Mouse (Mus musculus): ENCODE data around the gene Pklr. TPM values are rescaled to one million over a fixed set of nuclear protein-coding genes. Genes with fewer than 3 reads are reported as not detected.
A peak's percentile ranks its signal among the peaks of the same experiment; 100 is the strongest.

Pklr gene
- total RNA-seq, 1 experiment from 2014 or later = not detected

DNA sequence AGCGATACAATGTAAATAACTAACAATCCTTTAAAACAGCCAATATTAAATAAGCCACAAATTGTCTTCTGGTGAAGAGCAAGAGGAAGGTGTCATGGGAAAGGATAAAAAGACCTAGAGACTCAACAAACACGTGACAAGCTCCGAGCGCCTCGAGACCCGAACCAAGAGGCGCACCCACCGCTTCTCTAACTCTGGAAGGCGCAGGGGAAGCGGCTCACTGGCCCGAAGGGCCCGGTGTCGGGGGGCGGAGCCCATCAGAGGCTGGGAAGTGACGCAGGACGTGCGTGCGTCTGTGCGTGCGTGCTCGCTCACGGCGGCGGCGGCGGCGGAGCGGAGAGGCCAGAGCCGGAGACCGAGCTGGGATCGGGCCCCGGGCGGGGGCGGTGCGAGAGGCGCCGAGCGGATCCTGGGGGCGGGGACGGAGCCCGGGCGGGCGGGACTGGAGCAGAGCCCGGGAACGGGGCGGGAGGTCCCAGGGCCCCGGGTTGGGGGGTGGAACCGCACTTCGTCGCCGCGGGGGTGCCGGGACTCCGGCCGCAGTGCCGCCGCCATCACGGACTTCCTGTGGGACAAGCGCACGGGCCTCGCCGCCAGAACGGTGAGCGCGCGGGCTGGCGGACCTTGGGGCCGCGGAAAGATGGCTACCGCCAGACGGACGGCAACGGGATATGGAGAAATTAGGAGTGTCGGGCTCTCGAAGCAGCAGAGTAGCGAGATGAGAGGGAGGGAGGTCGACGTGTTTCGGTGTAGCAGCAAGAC is 28.7 kb downstream of the Pklr start, which contains the start of gene Clk2:
Clk2 (plus strand) TSS at position 290 of the 762 bp plus-strand sequence.
- peak; percentile 94 for DNase-seq

DNA sequence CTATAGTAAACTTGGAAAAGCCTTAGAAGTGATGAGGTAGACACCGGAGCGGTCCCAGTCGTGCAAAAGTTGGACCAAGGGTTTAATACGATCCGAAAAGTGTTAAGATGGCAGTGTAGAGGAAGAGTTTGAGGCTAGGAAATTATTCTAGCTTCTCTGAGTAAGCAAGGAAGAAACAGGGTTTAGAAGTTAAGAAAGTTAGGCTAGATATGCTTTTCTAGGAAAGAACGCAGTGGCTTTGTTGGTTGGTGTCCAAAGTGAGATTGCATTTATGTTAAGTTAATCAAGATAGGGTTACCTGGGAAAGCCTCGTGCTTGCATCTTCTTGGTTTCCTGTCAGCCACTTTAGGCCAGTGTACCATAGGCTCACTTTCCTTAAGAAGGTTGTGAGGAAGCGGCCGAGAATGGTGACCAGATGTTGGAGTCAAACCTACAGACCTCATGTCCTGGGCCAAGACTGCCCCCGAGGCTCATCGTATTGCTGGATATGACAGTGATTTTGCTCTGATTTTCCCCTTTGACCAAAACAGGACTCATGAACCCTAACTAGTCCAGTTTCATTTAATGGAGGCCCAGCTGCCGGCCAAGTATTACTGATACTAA is 29.4 kb downstream of the Pklr start:
- no peak for DNase-seq

- no peak for DNase-seq
Measured at GRCm38 (mm10) chr3:89166945-89167344, 31.0 kb downstream of the Pklr start.

DNA sequence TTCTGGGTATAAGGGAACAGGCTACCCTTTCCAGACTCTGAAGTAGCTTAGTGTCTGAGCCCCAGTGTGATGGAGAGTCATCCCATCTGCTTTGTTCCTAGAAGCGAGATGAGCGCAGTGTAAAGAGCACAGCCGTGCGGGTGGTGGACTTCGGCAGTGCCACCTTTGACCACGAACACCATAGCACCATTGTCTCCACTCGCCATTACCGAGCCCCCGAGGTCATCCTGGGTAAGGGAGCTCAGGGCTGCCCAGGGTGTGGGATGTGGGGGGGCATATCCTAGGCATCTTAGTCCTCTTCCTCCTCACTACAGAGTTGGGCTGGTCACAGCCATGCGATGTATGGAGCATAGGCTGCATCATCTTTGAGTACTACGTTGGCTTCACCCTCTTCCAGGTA is 38.9 kb downstream of the Pklr start:
- no peak for DNase-seq

DNA sequence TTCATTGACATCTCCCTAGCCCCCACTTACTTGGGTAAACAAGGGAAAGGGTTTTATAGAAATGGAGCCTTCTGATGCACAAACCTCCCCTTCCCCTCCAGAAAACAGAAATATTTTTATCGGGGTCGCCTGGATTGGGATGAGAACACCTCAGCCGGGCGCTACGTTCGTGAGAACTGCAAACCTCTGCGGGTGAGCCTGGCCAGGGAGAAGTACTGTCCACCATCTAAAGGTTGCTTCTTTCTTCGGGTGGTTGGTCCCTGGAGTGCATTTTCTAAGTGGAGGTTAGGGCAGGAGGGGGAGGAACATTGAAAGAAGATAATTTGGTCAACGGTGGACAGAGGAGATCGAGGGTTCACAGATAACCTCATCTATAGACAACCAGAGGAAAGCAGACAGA is 39.6 kb downstream of the Pklr start:
- DNase-seq = no peak

- DNase-seq = no peak
Measured at GRCm38 (mm10) chr3:89176421-89176820, 40.5 kb downstream of the Pklr start.

GRCm38 (mm10) chr3:89177242-89178106 is 41.5 kb downstream of the Pklr start, which contains the start of gene Scamp3:
Scamp3 (plus strand) TSS chr3:89177473.
- DNase-seq = peak; percentile 83

- no peak for DNase-seq
Measured at GRCm38 (mm10) chr3:89178107-89178385, 42.1 kb downstream of the Pklr start.

GRCm38 (mm10) chr3:89179056-89179455 is 43.1 kb downstream of the Pklr start:
- DNase-seq = no peak

- DNase-seq = no peak
Measured at GRCm38 (mm10) chr3:89181749-89182500, 46.0 kb downstream of the Pklr start.

- no peak for DNase-seq
Measured at GRCm38 (mm10) chr3:89182531-89183057, 46.7 kb downstream of the Pklr start.

DNA sequence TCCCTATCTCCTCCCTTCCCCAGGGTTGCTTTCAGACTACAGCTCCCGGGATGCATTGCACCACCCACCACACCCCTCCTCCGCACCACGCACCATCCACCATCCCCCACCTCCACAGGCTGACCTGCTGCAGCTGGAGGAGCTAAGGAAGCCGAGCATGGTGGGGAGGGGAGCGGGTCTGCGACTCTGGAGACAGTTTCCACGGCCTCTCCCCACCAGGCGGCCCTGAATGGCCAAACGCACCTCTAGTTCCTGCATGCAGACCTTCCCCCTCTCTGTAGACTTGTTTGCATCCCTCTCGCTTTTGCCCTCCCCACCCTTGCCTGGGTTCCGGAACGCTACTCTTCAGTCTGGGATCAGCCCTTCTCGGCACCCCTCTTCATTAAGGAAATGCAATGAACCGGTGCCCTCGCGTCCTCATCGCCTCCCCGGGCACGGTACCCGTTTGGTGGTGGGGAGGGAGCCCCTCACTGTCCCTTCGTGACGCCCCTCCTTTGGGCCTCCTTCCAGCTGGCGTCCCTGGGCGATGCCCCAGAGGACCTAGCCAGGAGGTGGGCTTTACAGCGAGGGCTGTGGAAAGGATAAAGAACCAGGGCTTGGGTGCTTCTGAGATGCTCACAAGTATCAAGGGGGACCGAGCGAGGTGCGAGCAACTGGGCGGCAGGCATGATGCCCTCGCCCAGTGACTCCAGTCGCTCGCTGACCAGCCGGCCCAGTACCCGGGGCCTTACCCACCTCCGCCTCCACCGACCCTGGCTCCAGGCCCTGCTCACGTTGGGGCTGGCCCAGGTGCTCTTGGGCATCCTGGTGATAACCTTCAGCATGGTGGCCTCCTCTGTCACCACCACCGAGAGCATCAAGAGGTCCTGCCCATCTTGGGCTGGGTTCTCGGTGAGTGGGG is 47.4 kb downstream of the Pklr start, which contains the start of gene Fam189b:
Fam189b (plus strand) TSS at position 86 of the 901 bp plus-strand sequence.
- peak; percentile 83 for DNase-seq

DNA sequence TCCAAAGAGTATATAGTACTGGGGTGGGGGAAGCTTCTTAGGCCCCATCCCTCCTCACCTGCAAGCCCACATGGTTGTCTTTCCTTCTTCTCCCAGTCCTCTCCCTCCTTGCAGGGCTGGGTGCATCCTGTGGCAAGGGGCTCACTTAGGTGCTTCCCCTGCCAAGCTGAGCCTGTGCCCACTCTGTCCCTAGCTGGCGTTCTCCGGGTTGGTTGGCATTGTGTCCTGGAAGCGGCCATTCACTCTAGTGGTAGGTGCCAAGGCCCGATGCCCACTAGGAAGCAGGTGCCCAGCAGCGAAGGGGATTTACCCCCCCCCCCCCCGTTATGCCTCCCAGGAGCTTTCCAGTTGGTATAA is 48.0 kb downstream of the Pklr start:
- DNase-seq = no peak

DNA sequence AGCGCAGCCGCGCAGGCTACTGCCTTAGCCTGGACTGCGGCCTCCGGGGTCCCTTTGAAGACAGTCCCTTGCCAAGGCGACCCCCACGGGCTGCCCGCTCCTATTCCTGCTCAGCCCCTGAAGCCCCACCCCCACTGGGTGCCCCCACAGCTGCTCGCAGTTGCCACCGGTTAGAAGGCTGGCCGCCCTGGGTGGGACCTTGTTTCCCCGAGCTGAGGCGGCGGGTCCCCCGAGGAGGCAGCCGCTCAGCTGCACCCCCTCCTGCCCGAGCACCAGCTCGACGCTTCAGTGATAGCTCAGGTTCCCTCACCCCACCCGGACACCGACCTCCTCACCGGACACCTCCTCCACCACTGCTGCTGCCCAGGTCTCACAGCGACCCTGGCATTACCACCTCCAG is 51.3 kb downstream of the Pklr start:
- DNase-seq = no peak

- no peak for DNase-seq
Measured at GRCm38 (mm10) chr3:89187690-89188477, 51.9 kb downstream of the Pklr start.

GRCm38 (mm10) chr3:89188478-89188875 is 52.5 kb downstream of the Pklr start:
- DNase-seq = no peak

GRCm38 (mm10) chr3:89190436-89190835 is 54.5 kb downstream of the Pklr start:
- no peak for DNase-seq

- DNase-seq = no peak
Measured at GRCm38 (mm10) chr3:89193351-89193750, 57.4 kb downstream of the Pklr start.

DNA sequence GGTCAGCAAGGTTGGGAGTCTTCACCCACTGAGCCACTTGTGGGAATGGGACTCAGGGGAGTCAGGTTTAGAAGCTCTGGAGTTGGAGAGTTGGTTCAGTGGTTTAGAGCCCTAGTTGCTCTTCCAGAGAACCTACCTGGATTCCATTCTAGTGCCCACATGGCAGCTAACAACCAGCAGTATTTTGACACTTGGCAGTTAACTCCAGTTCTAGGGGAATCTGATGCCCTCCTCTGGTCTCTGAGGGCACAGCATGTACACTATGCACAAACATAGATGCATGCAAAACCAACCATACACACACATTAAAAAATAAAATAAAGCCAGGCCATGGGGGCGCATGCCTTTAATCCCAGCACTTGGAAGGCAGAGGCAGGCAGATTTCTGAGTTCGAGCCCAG is 57.9 kb downstream of the Pklr start:
- no peak for DNase-seq

Data from adrenal gland, postnatal 25 days (tissue).